Mouse (Mus musculus): ENCODE results near the gene Tmc2.

DNA sequence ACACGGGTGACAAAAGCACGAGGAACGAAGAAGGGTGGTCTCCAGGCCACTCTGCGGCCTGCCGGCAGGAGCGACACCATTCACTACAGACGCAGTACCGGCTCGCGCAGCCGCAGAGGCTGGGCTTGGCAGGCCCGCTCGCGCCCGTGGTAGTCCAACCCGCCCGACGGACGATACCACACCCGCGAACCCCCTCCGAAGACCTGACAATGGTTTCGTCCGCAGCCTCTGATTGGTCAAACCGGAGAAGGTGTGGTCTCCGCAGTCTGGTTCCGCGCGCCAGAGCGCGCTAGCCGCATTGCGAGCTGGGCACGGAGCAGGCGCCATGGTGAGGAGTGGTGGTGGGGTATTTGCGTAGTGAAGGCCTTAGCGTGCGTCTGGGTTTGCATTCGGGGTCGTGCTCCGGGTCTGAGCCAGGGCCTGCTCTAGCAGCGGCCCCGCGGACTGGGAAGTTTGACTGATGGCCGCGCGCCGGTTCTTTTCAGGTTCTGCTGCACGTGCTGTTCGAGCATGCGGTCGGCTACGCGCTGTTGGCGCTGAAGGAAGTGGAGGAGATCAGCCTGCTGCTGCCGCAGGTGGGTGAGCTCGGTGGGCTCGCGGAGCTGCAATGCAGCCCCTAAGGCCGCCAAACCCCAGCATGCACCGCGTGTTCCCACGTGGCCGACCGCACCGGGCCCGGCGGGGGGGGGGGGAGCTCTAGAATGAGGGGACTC lies 79.3 kb downstream of the Tmc2 start, which contains the start of gene Nop56:
- TF ChIP-seq CTCF (conservative IDR thresholded peaks at IDR 0.05; ENCODE audit: low read length) (no peak), POU5F1 (IDR thresholded peaks at IDR 0.05; ENCODE audit: borderline replicate concordance, low read length) (no peak), NANOG (IDR thresholded peaks at IDR 0.05; ENCODE audit: borderline replicate concordance, low read length) (no peak)

Data from E14TG2a.4 (cell line).